Mouse (Mus musculus): ENCODE data around the gene Pdgfc.

- no peak for TF ChIP-seq CTCF (conservative IDR thresholded peaks at IDR 0.05; ENCODE audit: insufficient read depth, insufficient read length, low read depth, low read length)
- TF ChIP-seq POLR2A (IDR thresholded peaks at IDR 0.05; ENCODE audit: low read depth, low read length): no peak
Measured at GRCm38 (mm10) chr3:81029321-81029720, 6.9 kb upstream of the Pdgfc start.
